12 mouse cellular contexts compared by ENCODE assay signal in genomic region chr5:35267486-35267885, GRCm38 (mm10). TPM values are rescaled to one million over a fixed set of nuclear protein-coding genes. Genes with fewer than 3 reads are reported as not detected.
DNase-seq lines count a peak whose midpoint lies in the region.
"Had no signal": no experiment of that assay in that cellular context is flagged by ENCODE, and none has a peak within 500 bp of the region (broad histone marks: within the 10 kb centered on the region; RNA-seq: fewer than 3 reads in every experiment).

No protein-coding gene starts in this region.

- DNase-seq in cerebellum, postnatal 14 days, result peak; percentile 45 to 58
- no peak for DNase-seq in cerebellum, adult 11-12 months
- peak; percentile 22 for DNase-seq in right cerebral cortex, postnatal 4 days
- DNase-seq in right cerebral cortex, adult 2 months (ENCODE audit: low spot score in 2 of 2), result no peak
- peak; percentile 55 to 69 for DNase-seq in layer of hippocampus, postnatal 10 days (ENCODE audit: low spot score in 2 of 2)
- DNase-seq in testis, postnatal 14 days (ENCODE audit: low spot score), result no peak
- DNase-seq in left cerebral cortex, adult 11 months (ENCODE audit: low spot score), result no peak
- DNase-seq in cerebellum, adult 9-11 months, result no peak
- DNase-seq: adrenal gland, postnatal 36 days; cerebellum, adult 2 months; liver; spleen, adult 18-20 months had no signal

RNA-seq across cellular contexts. Expression of gene Adra2c, which starts 10.6 kb away (rescaled TPM):
- 10 to 100 TPM; 19.3 to 21.0 TPM for total RNA-seq in layer of hippocampus, postnatal 10 days (2021)

Comparison
In these comparisons a context has a peak if more than half of its experiments do, and no peak if none do; other contexts are left out.
1. DNase-seq: peak in cerebellum, postnatal 14 days (2 of 2), right cerebral cortex, postnatal 4 days (single experiment) and layer of hippocampus, postnatal 10 days (2 of 2); none in cerebellum, adult 11-12 months (single experiment), right cerebral cortex, adult 2 months (0 of 2), testis, postnatal 14 days (single experiment), left cerebral cortex, adult 11 months (single experiment) and cerebellum, adult 9-11 months (single experiment).